Mouse (Mus musculus) E14TG2a.4 (cell line): Measurements from ENCODE around the gene Adgrv1.

Source experiments
- H3K27me3 ChIP-seq: 2 replicates; pipeline ENCODE4 v1.6.1; 2014; ENCODE audit warnings: low read length, control low read depth; ENCODE audit not compliant: insufficient read depth
- H3K36me3 ChIP-seq: 2 replicates; pipeline ENCODE4 v1.6.1; 2014; ENCODE audit warnings: low read length, control low read depth; ENCODE audit not compliant: insufficient read depth
- H3K4me1 ChIP-seq: replicated peaks from 2 replicates; pipeline ENCODE4 v1.6.1; 2014; ENCODE audit warnings: low read depth, low read length, control low read depth
- H3K4me3 ChIP-seq: replicated peaks from 2 replicates; pipeline ENCODE4 v1.5.1; 2014; ENCODE audit warnings: mild to moderate bottlenecking, low read length
- H3K9me3 ChIP-seq: 2 replicates; pipeline ENCODE4 v1.6.1; 2014; ENCODE audit warnings: low read length, control low read depth
- CTCF ChIP-seq: conservative IDR thresholded peaks from 2 replicates; pipeline ENCODE4 v1.5.1; 2014; ENCODE audit warnings: low read length
- NANOG ChIP-seq: IDR thresholded peaks from 2 replicates; pipeline ENCODE4 v1.6.1; 2014; ENCODE audit warnings: borderline replicate concordance, low read length, mixed read lengths
- POU5F1 ChIP-seq: IDR thresholded peaks from 2 replicates; pipeline ENCODE4 v1.6.1; 2014; ENCODE audit warnings: low read length, borderline replicate concordance

The Adgrv1 gene

DNA sequence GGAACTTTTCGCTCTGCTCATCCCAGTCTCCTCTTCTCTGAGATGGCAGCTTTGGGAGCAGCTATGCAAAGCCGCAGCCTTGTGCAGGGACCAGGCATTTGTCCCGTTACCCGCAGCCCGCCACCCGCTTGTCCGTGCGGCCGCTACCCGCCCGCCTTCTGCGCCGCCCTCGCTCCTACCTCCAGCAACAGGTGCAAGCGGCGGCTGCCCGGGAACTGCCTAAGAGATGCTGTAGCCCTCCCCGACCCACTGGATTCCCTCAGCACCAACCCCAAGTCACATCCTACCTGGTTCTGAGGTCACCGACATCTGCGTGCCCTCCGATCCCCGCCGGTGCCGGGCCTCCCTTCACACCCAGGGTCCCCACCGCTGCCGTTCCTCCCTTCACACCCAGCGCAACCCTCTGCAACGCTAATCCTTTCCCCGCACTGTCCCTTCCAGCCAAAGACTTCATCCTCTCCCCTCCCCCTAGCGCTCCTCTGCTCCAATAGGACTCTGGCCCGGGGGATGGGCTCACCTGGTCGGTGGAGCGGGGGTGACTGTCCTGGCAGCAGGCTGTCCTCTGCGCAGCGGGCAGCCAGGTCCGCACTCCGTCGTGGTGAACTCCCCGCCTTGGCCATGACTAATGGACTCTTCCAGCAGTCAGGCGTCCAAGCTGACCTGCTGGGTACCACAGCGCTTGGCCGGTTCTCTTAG, at the start of gene Adgrv1:
Gene Adgrv1, minus strand, starts transcription at position 435 of the 696 bp plus-strand sequence.
- Histone ChIP-seq H3K27me3 (peaks cover 8% of the 10 kb centered on the region; the same call in 1 of the 2 replicates), H3K9me3 (no peaks in the 10 kb centered on the region), H3K36me3 (peaks cover 22% of the 10 kb centered on the region; the same call in 1 of the 2 replicates), H3K4me1 (peaks cover 27% of the 10 kb centered on the region), H3K4me3 (peak within 1 kb of the TSS; percentile 84)
- TF ChIP-seq POU5F1 (no peak), NANOG (no peak), CTCF (no peak)

DNA sequence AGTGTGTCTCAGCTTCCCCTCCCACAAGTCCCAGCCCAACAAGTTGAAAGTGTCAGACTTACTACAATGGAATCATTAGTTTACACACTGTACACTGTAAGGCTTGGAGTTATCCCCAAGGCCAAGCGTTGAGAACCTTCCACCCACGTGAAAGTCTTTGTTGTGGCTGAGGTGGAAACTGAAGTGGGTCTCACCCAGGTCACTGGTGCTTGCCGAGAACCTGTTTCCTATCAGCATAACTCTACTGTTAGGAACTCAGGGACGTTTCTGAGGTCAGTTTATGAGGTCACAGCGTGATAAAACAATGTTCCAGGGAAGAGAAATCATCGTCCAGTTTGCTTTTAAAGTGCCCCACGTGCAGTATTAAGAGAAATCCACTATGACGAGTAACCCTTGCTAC, 42.4 kb upstream of the Adgrv1 start:
- H3K4me1 ChIP-seq = no peaks in the 10 kb centered on the region
- H3K36me3 ChIP-seq = peaks cover 76% of the 10 kb centered on the region
- no peaks in the 10 kb centered on the region for H3K27me3 ChIP-seq
- TF ChIP-seq POU5F1 = no peak
- no peak overlapping the region for H3K4me3 ChIP-seq
- no peaks in the 10 kb centered on the region for H3K9me3 ChIP-seq

DNA sequence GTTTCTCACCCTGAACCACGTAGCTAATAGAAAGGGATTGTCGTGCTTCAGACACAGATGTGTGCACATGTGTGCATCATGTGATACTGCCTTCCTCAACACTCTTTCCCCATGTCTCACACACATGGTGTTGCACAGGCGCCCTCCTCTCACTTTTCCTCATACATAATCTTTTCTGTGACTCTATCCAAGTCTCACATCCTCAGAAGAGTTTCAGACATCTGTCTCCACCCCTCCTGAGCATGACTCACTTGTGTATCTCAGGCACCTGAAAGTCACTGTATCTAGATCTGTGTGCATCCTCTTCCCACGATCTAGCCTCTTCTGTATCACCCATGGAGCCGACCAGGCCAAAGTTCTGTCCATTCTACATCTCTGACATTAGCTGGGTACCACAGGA, 34.8 kb upstream of the Adgrv1 start:
- no peak for TF ChIP-seq NANOG
- TF ChIP-seq POU5F1 = no peak
- no peak for TF ChIP-seq CTCF
- Histone ChIP-seq H3K4me1 (peaks cover 1% of the 10 kb centered on the region), H3K4me3 (no peak overlapping the region), H3K9me3 (no peaks in the 10 kb centered on the region), H3K36me3 (peaks cover 63% of the 10 kb centered on the region), H3K27me3 (no peaks in the 10 kb centered on the region)

DNA sequence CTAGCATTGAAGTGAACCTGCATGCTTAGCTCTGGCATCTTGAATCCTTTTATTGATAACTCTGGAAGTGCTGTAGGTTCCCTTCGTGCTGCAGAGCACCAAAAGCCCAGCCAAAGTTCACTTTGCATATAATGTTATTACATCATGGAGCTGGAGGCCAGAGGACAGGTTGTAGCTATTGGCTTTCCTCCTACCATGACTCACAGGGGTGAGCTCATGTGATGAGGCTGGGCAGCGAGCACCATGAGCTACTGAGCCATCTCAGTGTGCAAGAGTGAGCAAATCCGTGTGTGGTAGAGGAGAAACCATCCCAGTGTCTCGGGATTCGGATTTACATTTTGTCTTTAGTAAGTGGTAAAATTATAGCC, 31.4 kb upstream of the Adgrv1 start:
- Histone ChIP-seq H3K4me3 (no peak overlapping the region), H3K9me3 (no peaks in the 10 kb centered on the region), H3K27me3 (no peaks in the 10 kb centered on the region), H3K4me1 (peaks cover 11% of the 10 kb centered on the region), H3K36me3 (peaks cover 61% of the 10 kb centered on the region)
- no peak for TF ChIP-seq NANOG
- no peak for TF ChIP-seq POU5F1
- TF ChIP-seq CTCF = no peak

DNA sequence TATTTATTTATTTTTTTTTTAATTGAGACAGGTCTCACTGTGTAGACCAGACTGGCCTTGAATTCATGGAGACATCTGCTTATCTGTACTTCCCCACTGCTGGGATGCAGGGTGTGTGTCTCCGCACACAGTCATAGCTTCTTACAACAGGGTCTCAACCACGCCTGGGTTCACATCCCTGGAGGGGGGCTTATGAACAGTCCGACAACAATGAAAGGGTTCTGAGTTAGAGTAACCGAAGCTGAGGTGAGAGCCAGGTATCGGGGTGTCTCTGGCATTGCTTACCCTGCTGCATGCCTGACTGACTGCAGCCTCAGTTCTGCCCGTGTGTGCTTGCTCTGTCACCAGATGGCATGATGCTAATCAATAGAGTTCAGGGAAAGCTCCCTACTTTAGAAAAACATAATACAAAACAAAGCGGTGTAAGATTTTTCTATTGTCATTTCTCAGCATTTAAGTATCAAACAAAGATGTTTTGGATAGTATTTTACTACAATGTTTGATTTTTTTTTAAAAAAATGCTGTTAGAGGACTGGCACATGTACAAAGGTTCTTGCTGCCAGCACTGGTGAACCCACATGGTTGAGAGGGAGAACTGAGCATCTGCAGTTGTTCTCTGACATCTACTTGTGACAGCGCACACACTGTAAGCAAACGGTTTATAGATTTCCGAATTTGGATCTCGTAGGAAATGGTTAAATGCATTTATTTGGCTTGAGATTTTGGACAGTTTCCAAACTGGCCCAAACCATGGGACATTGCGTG, 30.8 kb upstream of the Adgrv1 start:
- Histone ChIP-seq H3K27me3 (no peaks in the 10 kb centered on the region), H3K4me1 (peaks cover 14% of the 10 kb centered on the region), H3K9me3 (no peaks in the 10 kb centered on the region), H3K36me3 (peaks cover 55% of the 10 kb centered on the region), H3K4me3 (no peak overlapping the region)
- no peak for TF ChIP-seq NANOG
- TF ChIP-seq POU5F1 = no peak
- TF ChIP-seq CTCF = no peak

DNA sequence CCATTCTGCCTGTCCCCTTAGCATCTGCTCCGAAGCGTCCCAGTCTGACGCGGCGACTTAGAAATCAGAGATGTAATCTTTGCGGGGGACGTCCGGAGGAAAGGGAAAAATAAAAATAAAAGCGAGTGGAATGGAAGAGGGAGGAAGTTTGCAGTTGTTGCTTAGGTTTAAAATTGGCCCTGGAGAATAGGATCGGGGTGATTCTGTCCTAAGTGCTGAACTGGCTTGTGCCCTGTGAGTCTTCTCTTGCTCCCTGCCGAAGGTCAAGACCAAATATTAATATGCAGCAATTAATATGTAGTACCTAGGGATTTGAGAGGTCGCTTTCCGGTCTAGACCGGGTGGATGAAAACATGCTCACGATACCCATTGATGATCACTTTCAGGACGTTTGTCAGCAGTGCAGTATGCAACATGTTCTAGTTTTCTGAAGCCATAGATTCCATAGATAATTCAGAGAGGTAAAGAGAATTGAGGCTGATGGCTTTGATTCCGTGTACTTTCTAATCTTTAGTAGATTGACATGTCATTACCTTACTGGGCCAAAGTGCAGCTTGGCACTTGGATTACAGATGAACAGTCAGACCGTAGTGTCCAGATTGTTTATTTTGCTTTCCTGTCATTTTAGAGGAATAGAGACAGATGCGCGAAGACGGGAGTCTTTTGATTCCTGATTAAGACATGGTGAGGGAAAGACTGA, 25.2 kb upstream of the Adgrv1 start:
- Histone ChIP-seq H3K4me1 (peaks cover 40% of the 10 kb centered on the region), H3K27me3 (no peaks in the 10 kb centered on the region), H3K36me3 (peaks cover 12% of the 10 kb centered on the region; the same call in 1 of the 2 replicates), H3K4me3 (peak overlapping the region; percentile 89), H3K9me3 (peaks cover 5% of the 10 kb centered on the region; the same call in 1 of the 2 replicates)
- TF ChIP-seq CTCF = no peak
- no peak for TF ChIP-seq NANOG
- TF ChIP-seq POU5F1 = no peak

DNA sequence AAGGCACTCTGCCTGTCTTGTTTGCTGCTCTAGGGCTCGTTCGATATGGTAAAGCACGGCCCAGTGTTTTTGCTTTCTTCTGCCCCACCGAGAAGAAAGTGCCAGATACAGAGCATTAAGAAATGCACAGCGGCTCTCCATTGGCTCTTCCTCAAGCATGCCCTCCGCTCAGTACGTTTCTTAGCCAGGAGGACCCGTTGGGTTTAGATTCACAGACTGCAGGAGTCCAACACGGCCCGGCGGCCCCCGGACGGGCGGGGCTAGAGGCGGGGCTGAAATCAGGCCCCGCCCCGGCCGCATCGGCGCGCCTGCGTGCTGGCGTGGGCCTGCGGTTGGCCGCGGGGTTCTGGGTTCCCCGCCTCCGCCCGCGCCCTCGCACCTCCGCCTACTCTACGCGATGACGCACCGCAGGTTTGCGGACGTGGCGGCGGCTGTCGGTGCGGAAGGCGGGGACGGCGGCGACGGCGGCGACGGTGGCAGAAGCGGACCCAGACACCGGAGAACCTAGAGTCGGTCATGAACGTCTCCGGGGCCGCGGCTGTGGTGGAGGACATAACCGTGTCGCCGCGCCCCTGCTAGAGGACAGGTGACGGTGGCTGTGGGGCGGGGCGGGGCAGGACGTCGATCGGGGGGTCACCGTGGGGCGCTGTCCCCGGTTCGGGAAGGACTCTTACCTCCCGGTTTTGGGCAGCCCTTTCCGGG, 24.5 kb upstream of the Adgrv1 start, which contains the start of gene Lysmd3:
Gene Lysmd3, plus strand, starts transcription at position 313 of the 702 bp plus-strand sequence.
- Histone ChIP-seq H3K36me3 (peaks cover 12% of the 10 kb centered on the region; the same call in 1 of the 2 replicates), H3K4me3 (peak within 1 kb of the TSS; percentile 89), H3K4me1 (peaks cover 37% of the 10 kb centered on the region), H3K9me3 (peaks cover 5% of the 10 kb centered on the region; the same call in 1 of the 2 replicates), H3K27me3 (no peaks in the 10 kb centered on the region)
- TF ChIP-seq NANOG (no peak), POU5F1 (no peak), CTCF (no peak)

DNA sequence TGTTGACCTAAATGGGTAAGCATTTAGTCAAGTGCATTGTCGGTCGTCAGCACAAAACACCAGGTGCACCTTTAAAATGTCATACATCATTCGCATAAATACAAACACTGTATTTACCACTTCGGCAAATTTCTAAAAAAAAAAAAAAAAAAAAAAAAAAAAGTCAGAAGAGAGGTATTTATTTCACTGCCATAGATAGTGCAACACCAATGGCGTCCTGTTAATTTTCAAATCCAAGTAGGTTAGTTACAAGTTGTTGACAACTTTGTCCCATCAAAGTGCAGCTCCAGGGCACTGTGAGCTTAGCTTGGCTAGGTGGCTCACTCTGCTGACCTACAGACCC, 24.0 kb upstream of the Adgrv1 start:
- TF ChIP-seq CTCF (no peak), POU5F1 (no peak), NANOG (no peak)
- Histone ChIP-seq H3K36me3 (peaks cover 12% of the 10 kb centered on the region; the same call in 1 of the 2 replicates), H3K27me3 (no peaks in the 10 kb centered on the region), H3K4me3 (peak overlapping the region; percentile 89), H3K9me3 (peaks cover 5% of the 10 kb centered on the region; the same call in 1 of the 2 replicates), H3K4me1 (peaks cover 35% of the 10 kb centered on the region)
